Mouse (Mus musculus): ENCODE results near the gene Armc2. TPM values are rescaled to one million over a fixed set of nuclear protein-coding genes. Genes with fewer than 3 reads are reported as not detected.

The Armc2 gene
- polyA plus RNA-seq, 1 experiment from 2014 or later = 6.5 TPM

DNA sequence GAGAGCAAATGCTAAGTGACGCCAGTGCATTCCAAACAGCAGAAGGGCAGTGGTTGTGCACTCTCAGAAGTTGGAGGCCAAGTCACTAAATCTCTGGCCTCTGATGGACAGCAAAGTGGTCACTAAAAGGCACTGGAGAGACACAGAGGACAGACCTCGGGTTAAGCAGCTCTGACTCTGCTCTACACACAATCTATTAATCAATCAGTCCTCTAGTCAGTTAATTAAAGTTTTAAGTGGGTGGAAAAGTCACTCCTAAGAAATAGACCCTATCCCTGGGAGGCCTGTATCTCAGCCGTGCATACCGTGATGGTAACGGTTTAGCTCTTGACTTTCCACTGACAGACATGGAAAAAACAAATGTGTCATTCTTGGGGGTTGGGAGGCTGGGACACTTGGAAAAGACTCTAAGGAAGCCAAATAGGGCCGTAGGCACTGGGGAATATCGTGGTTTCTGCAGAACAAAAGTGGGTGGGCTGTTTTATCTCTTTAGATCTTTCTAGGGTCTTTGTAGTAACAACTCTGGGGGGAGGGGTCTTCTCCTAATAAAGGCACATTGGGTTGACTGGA lies 19.1 kb upstream of the Armc2 start:
- 93% methylated on average over 7 of the region's 7 CpGs for WGBS (ENCODE audit: missing documents)
- H3K4me3 ChIP-seq (ENCODE audit: inconsistent target) = no peak overlapping the region

DNA sequence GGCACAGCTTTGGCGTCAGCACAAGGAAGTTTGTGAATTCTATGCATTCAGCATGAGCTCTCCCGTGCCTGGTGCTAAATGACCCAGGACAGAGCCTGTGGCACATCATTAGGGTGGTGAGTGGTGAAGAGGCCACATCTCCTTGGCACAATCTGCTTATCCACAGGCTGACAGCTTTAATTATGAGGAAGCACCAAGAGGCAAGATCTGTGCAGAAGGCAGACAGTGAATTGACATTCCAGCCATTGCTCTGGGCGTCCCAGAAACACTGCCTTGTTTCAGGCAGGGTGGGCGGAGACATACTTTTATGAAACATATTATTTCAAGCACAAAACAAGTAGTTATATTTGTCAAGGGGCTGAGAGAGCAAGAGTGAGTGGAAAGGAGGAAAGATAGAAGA lies 18.6 kb upstream of the Armc2 start:
- Histone ChIP-seq H3K79me2 (ENCODE audit: inconsistent target) (no peaks in the 10 kb centered on the region), H3K4me3 (ENCODE audit: inconsistent target) (no peak overlapping the region), H3K36me3 (ENCODE audit: inconsistent target) (no peaks in the 10 kb centered on the region), H3K27ac (no peak overlapping the region)
- 70% methylated on average over 4 of the region's 4 CpGs for WGBS (ENCODE audit: missing documents)

More for the DNA sequence above, 19.1 kb upstream of the Armc2 start:
- Histone ChIP-seq H3K36me3 (ENCODE audit: inconsistent target) (no peaks in the 10 kb centered on the region), H3K79me2 (ENCODE audit: inconsistent target) (no peaks in the 10 kb centered on the region), H3K27ac (no peak overlapping the region)

DNA sequence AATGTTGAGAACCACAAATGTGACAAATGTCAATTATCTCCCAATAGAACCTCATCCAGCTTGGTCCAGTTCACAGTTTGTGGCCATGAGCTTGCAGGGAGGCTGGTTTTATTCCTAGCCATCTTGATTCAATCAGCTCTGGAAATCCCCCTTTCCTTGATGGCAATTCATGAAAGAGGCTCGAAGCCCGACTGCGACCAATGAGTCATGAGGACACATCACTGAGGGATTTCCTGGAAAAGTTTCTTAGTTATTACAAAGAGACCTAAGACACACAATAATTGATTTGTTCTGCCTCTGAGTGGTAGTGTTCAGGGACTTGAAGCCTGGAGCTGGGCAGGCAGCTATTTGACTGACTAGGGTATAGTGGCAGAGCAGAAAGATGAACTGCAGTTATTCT lies 15.3 kb upstream of the Armc2 start:
- no peaks in the 10 kb centered on the region for H3K36me3 ChIP-seq (ENCODE audit: inconsistent target)
- no peaks in the 10 kb centered on the region for H3K79me2 ChIP-seq (ENCODE audit: inconsistent target)
- no peak overlapping the region for H3K4me3 ChIP-seq (ENCODE audit: inconsistent target)
- 95% methylated on average over 3 of the region's 3 CpGs for WGBS (ENCODE audit: missing documents)
- no peak overlapping the region for H3K27ac ChIP-seq

DNA sequence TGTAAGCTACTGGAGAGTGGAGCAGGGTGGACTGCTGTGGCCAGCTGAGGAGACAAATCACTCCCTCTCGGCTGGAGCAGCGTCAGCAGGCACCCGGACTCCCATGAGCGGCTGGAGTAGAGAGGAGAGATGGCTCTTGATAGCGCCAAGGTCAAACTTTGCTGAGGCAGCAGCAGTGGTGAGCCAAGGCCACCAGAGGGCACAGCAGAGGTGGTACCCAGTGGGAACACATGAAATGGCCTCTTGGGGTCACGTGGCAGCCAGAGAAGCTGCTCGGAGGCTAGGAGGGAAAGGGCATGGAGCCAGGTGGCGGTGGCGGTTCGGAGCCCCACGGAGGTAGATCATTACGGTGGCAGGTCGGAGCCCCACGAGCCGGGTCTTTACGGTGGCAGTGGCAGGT lies 12.8 kb upstream of the Armc2 start:
- 5% methylated on average over 16 of the region's 16 CpGs for WGBS (ENCODE audit: missing documents)
- Histone ChIP-seq H3K27ac (0 out of 2 replicates have a peak overlapping the region, but pooled peaks have one; percentile 7), H3K79me2 (ENCODE audit: inconsistent target) (no peaks in the 10 kb centered on the region), H3K4me3 (ENCODE audit: inconsistent target) (peak overlapping the region; percentile 7; the same call in 1 of the 2 replicates), H3K36me3 (ENCODE audit: inconsistent target) (no peaks in the 10 kb centered on the region)

GRCm38 (mm10) chr10:42029502-42029901 lies 11.3 kb upstream of the Armc2 start:
- WGBS (ENCODE audit: missing documents) = 65% methylated on average over 4 of the region's 5 CpGs
- no peak overlapping the region for H3K27ac ChIP-seq
- H3K79me2 ChIP-seq (ENCODE audit: inconsistent target) = no peaks in the 10 kb centered on the region
- H3K4me3 ChIP-seq (ENCODE audit: inconsistent target) = no peak overlapping the region
- H3K36me3 ChIP-seq (ENCODE audit: inconsistent target) = no peaks in the 10 kb centered on the region

- 92% methylated on average over 9 of the region's 11 CpGs for WGBS (ENCODE audit: missing documents)
- Histone ChIP-seq H3K36me3 (ENCODE audit: inconsistent target) (no peaks in the 10 kb centered on the region), H3K79me2 (ENCODE audit: inconsistent target) (no peaks in the 10 kb centered on the region), H3K4me3 (ENCODE audit: inconsistent target) (no peak overlapping the region), H3K27ac (peak overlapping the region; percentile 48; the same call in 1 of the 2 replicates)
Measured at GRCm38 (mm10) chr10:42027337-42027736, 9.1 kb upstream of the Armc2 start.

DNA sequence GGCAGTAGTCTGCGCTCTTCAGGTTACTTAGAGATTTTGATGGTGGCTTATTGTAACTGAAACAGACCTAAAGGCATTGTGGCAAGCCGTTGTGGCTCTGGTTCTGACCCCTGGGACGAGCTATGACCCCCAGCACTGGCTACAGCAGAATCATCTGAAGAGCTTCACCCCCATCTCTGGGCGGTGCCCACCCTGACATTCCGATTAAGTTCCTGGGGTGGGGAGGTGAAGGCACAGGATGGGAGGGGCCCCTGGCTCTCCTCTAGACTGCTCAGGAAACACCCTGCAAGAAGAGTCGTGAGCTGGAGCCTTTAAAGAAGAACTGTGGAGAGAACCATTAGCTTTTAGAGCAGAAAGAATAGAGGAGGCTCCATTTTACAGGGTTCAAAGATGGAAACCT lies 6.2 kb upstream of the Armc2 start:
- Histone ChIP-seq H3K79me2 (ENCODE audit: inconsistent target) (no peaks in the 10 kb centered on the region), H3K36me3 (ENCODE audit: inconsistent target) (no peaks in the 10 kb centered on the region), H3K27ac (no peak overlapping the region), H3K4me3 (ENCODE audit: inconsistent target) (no peak overlapping the region)
- WGBS (ENCODE audit: missing documents) = 86% methylated on average over 6 of the region's 6 CpGs

- H3K27ac ChIP-seq = no peak overlapping the region
- WGBS (ENCODE audit: missing documents) = 67% methylated on average over 9 of the region's 9 CpGs
Measured at GRCm38 (mm10) chr10:42021536-42021935, 3.3 kb upstream of the Armc2 start.

DNA sequence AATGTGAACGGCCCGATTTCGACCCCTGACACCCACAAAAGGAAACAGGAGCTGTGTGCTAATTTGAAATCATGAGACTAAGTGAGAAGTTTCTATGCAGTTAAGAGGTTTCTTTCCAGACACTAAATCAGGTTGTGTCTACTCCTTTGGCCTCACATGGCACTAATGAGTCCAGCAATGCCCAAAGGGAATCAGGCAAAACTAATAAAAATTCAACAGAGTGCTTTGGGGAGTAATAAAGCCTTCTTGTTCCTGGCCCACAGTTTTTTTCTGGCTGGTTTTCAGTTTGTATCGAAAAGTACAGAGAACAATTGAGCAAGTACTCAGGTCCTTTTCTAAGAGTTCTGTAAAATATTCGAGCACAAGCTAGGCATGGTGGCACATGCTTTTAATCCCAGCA lies 4.2 kb downstream of the Armc2 start:
- Histone ChIP-seq H3K27ac (no peak overlapping the region), H3K4me3 (ENCODE audit: inconsistent target) (no peak overlapping the region), H3K36me3 (ENCODE audit: inconsistent target) (no peaks in the 10 kb centered on the region), H3K79me2 (ENCODE audit: inconsistent target) (no peaks in the 10 kb centered on the region)
- WGBS (ENCODE audit: missing documents) = 91% methylated on average over 5 of the region's 5 CpGs

More at GRCm38 (mm10) chr10:42021536-42021935, 3.3 kb upstream of the Armc2 start:
- no peak overlapping the region for H3K4me3 ChIP-seq (ENCODE audit: inconsistent target)
- no peaks in the 10 kb centered on the region for H3K36me3 ChIP-seq (ENCODE audit: inconsistent target)
- H3K79me2 ChIP-seq (ENCODE audit: inconsistent target) = no peaks in the 10 kb centered on the region

- no peaks in the 10 kb centered on the region for H3K36me3 ChIP-seq (ENCODE audit: inconsistent target)
- no peak overlapping the region for H3K27ac ChIP-seq
- H3K4me3 ChIP-seq (ENCODE audit: inconsistent target) = no peak overlapping the region
- WGBS (ENCODE audit: missing documents) = 91% methylated on average over 10 of the region's 10 CpGs
- H3K79me2 ChIP-seq (ENCODE audit: inconsistent target) = no peaks in the 10 kb centered on the region
Measured at GRCm38 (mm10) chr10:42010761-42011435, 7.3 kb downstream of the Armc2 start.

- Histone ChIP-seq H3K36me3 (ENCODE audit: inconsistent target) (no peaks in the 10 kb centered on the region), H3K27ac (no peak overlapping the region), H3K79me2 (ENCODE audit: inconsistent target) (no peaks in the 10 kb centered on the region), H3K4me3 (ENCODE audit: inconsistent target) (no peak overlapping the region)
- WGBS (ENCODE audit: missing documents) = 90% methylated on average over 3 of the region's 3 CpGs
Measured at GRCm38 (mm10) chr10:42005259-42005658, 13.0 kb downstream of the Armc2 start.

DNA sequence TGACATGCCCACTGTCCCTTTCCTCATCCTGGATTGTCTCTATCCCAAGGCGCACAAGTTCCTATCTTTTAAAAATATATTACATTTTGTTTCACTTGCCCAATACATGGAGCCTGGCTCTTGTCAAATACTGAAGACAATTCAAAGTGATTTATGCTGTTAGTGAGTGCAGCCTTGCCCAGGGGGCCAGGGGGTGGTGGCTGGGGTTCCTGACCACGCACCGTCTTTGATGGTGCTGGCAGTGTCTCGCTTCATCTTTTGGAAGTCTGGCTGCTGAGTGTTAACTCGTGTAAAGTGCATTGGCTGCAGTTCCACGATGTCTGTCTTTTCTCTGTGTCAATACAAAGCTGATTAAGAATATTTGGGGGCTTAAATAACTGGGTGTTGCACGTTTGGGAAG lies 13.6 kb downstream of the Armc2 start:
- WGBS (ENCODE audit: missing documents) = 90% methylated on average over 7 of the region's 7 CpGs
- H3K27ac ChIP-seq = no peak overlapping the region

DNA sequence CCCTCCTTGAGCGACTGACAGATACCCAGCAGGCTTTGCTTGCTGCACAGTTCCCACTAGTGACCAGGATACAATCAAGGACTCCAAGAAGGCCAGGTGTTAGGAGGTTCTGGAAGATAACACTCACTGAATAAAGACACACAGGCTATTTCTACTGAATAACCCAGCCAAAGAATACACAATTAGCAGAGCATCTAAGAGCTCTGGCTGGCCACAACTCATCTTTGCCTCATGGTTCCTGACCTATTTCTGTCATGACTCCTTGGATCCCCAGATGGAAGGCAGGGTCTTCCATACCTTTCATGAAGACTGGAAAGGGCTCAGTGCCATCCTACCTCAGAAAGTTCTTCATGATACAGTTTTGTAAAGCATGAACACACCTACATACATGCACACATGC lies 14.2 kb downstream of the Armc2 start:
- 70% methylated on average over 1 of the region's 1 CpGs for whole genome bisulfite sequencing (ENCODE audit: missing documents)
- no peaks in the 10 kb centered on the region for H3K79me2 ChIP-seq (ENCODE audit: inconsistent target)
- H3K4me3 ChIP-seq (ENCODE audit: inconsistent target) = no peak overlapping the region
- no peaks in the 10 kb centered on the region for H3K36me3 ChIP-seq (ENCODE audit: inconsistent target)
- 0 out of 2 replicates have a peak overlapping the region, but pooled peaks have one; percentile 7 for H3K27ac ChIP-seq

More for the DNA sequence above, 13.6 kb downstream of the Armc2 start:
- H3K4me3 ChIP-seq (ENCODE audit: inconsistent target) = no peak overlapping the region
- H3K79me2 ChIP-seq (ENCODE audit: inconsistent target) = no peaks in the 10 kb centered on the region
- H3K36me3 ChIP-seq (ENCODE audit: inconsistent target) = no peaks in the 10 kb centered on the region

- Histone ChIP-seq H3K27ac (no peak overlapping the region), H3K4me3 (ENCODE audit: inconsistent target) (no peak overlapping the region), H3K36me3 (ENCODE audit: inconsistent target) (no peaks in the 10 kb centered on the region), H3K79me2 (ENCODE audit: inconsistent target) (no peaks in the 10 kb centered on the region)
- 0% methylated on average over 1 of the region's 1 CpGs for WGBS (ENCODE audit: missing documents)
Measured at GRCm38 (mm10) chr10:42003576-42003975, 14.7 kb downstream of the Armc2 start.

GRCm38 (mm10) chr10:42002436-42002835 lies 15.8 kb downstream of the Armc2 start:
- Histone ChIP-seq H3K27ac (no peak overlapping the region), H3K79me2 (ENCODE audit: inconsistent target) (no peaks in the 10 kb centered on the region), H3K36me3 (ENCODE audit: inconsistent target) (no peaks in the 10 kb centered on the region), H3K4me3 (ENCODE audit: inconsistent target) (no peak overlapping the region)
- WGBS (ENCODE audit: missing documents) = 78% methylated on average over 7 of the region's 7 CpGs

Data from macrophage (primary cell).